Mouse (Mus musculus) urinary bladder, postnatal 25 days (tissue): Measurements from ENCODE around the gene Msx3.
A peak's percentile ranks its signal among the peaks of the same experiment; 100 is the strongest.

Experiments
- DNase-seq: peaks from one replicate; pipeline ENCODE4 v3.0.0; 2022; ENCODE audit warnings: low spot score

Msx3 gene

GRCm38 (mm10) chr7:140048361-140049114, at the start of gene Msx3:
Gene Msx3, minus strand, starts transcription at chr7:140049089.
- DNase-seq: no peak

- DNase-seq: no peak
Measured at GRCm38 (mm10) chr7:140098466-140098865, 49.6 kb upstream of the Msx3 start.

- DNase-seq: no peak
Measured at GRCm38 (mm10) chr7:140096055-140096454, 47.2 kb upstream of the Msx3 start.

GRCm38 (mm10) chr7:140095556-140095955, 46.7 kb upstream of the Msx3 start:
- no peak for DNase-seq

- no peak for DNase-seq
Measured at GRCm38 (mm10) chr7:140094954-140095353, 46.1 kb upstream of the Msx3 start.

- DNase-seq: no peak
Measured at GRCm38 (mm10) chr7:140092924-140093528, 44.1 kb upstream of the Msx3 start, which contains the start of gene Prap1. Gene Prap1, plus strand, starts transcription at chr7:140093395.

GRCm38 (mm10) chr7:140090601-140091000, 41.7 kb upstream of the Msx3 start:
- no peak for DNase-seq

GRCm38 (mm10) chr7:140082242-140082678, 33.4 kb upstream of the Msx3 start, which contains the start of gene Caly:
Gene Caly, minus strand, starts transcription at chr7:140082548.
- DNase-seq: no peak

GRCm38 (mm10) chr7:140081408-140082241, 32.7 kb upstream of the Msx3 start:
- no peak for DNase-seq

GRCm38 (mm10) chr7:140080503-140081156, 31.7 kb upstream of the Msx3 start:
- peak; percentile 62 for DNase-seq

- peak; percentile 67 for DNase-seq
Measured at GRCm38 (mm10) chr7:140078711-140079110, 29.8 kb upstream of the Msx3 start.

- DNase-seq: no peak
Measured at GRCm38 (mm10) chr7:140077698-140078097, 28.8 kb upstream of the Msx3 start.

GRCm38 (mm10) chr7:140070042-140070711, 21.3 kb upstream of the Msx3 start:
- DNase-seq: no peak

GRCm38 (mm10) chr7:140067397-140067796, 18.5 kb upstream of the Msx3 start:
- no peak for DNase-seq

- peak; percentile 72 for DNase-seq
Measured at GRCm38 (mm10) chr7:140063092-140063491, 14.2 kb upstream of the Msx3 start.

- no peak for DNase-seq
Measured at GRCm38 (mm10) chr7:140062307-140062706, 13.4 kb upstream of the Msx3 start.

GRCm38 (mm10) chr7:140061832-140062130, 12.9 kb upstream of the Msx3 start:
- DNase-seq: no peak

- DNase-seq: peak; percentile 36
Measured at GRCm38 (mm10) chr7:140060936-140061831, 12.3 kb upstream of the Msx3 start.

- DNase-seq: no peak
Measured at GRCm38 (mm10) chr7:140059601-140060000, 10.7 kb upstream of the Msx3 start.

- DNase-seq: no peak
Measured at GRCm38 (mm10) chr7:140058528-140058927, 9.6 kb upstream of the Msx3 start.
